Mouse (Mus musculus): ENCODE measurements at regions not wholly inside any gene's neighbourhood (a gene's known extent, or its start where the extent isn't known, plus 50 kb on each side); places are given as distances from the start of the nearest gene placed in this dataset. TPM values are rescaled to one million over a fixed set of nuclear protein-coding genes. Genes with fewer than 3 reads are reported as not detected.

DNA sequence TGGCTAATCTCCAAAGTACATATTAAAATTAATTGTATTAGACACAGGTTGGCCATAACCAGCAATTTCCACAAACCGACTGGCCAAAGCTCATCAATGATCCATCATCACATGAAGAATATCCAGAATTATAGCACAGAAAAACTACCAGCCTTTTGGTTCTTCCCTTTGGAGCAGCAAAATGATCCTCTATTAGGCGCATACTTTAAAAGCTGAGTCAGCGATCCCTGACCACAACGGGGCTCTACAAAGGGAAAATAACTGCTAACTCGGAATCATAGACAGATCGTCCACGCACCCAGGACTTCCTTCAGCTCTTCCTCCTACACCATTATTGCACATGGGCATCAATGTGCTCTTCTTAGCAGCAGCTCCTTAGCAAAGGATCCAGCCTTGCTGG lies 85.6 kb upstream of the Paip1 start:
- intact Hi-C loops (cut with DNase I) = no loop called here
- DNase-seq = no peak

DNA sequence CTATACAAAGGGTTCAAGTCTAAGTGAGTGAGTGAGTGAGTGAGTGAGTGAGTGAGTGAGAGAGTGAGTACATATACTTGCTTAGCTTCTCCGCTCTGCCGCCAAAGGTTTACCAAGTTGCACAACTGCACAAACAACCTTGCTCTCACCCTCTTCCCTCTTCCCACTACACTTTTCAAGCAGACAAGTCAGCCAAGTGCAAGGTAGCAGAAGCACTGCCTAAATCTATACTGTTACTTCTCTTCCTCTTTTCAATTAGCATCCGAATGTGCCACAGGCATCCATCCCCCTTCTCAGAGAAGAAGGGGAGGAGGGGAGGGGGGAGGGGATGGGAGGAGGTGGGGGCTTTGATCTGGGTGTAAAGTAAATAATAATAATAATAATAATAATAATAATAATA lies 80.4 kb upstream of the Paip1 start:
- intact Hi-C loops (cut with DNase I) = no loop called here
- no peak for DNase-seq

DNA sequence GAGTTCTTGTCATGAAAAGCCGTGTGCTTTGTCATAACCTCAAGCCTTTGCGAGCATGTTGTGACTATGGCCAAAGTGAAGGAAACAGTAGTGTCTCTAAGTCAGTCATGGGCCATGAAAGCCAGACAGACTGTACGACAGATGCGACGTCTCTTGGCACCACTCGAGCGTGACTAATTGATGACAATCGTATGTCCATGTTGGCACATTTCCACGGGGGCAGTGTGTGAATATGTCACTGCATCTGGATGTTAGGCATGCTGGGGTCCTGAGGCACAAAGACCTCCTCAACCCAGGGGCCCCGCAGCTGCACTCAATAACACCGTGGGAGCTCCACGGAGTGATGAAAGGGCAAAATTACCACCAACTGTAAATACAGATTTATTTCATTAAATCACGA lies 77.1 kb upstream of the Paip1 start:
- peak; percentile 75 for DNase-seq
- intact Hi-C loops (cut with DNase I) = no loop called here

DNA sequence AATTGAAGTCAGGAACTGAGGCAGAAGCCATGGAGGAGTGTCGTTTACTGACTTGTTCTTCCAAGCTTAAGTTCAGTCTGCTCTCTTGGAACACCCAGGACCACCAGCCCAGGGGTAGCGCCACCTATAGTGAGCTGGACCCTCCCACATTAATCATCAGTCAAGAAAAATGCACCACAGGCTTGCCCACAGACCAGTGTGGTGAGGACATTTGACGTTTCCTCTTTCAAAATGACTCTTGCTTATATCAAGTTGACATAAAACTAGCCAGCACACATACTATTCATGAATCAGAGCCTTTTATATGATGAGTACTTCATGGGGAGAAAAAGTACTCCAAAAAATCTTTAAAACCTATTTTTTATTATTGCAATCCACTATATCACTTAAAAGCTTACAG lies 69.7 kb upstream of the Paip1 start:
- DNase-seq = no peak
- intact Hi-C loops (cut with DNase I) = no loop called here

DNA sequence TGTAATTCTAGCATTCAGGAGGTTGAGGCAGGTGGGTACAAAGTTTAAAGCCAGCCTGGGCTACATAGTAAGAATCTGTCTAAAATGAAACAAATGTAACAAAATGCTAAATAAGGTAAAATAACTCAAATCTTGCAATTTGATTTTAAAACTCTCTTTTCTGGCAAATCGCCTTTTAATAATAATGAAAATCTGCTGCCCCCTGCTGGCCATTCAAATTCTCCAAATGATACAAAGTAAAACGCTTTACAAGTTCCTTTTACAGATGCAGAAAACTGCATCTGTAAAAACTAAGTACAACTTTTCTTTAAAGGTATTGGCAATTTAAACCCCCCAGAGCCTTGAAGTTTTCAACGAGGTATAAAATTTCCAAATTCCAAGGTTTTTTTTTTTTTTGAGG lies 65.0 kb upstream of the Paip1 start:
- peak; percentile 34 for DNase-seq
- intact Hi-C loops (cut with DNase I) = no loop called here

DNA sequence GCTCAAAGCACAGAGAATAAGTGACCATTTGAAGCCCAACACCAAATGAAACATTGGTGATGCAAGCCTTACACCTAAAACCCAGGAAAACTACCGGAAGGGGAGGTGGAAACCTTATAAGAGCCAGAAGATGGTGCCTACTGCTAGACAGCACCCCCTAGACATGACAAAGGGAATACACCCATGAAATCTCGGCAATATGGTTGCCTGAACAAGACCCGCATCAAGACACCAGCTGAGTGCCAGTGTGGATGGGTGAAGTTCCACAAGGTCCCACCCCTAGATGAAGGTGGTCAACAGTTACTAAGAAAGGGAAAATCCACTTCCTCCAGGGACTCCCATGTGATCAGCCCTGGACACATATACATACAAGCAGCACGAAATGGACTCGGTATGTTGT lies 64.2 kb upstream of the Paip1 start:
- intact Hi-C loops (cut with DNase I) = no loop called here
- no peak for DNase-seq

DNA sequence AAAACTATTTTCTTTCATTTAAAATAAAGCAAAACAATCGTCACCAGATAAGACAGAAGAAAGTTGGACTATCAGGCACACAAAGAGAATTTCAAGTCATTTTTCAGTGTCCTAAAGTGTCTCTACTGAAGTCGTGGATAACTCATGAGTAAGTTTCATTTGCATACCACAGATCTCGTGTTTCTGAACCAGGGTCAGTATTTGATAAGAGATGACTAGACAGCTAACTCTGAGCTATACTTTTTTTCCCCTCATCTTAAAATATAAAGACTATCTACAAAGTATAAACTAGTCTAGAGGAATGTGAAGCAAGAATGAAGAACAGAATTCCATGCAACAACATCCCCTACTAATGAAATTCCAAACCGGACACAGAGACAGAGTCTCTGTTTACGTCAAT lies 60.9 kb upstream of the Paip1 start:
- DNase-seq = no peak
- intact Hi-C loops (cut with DNase I) = no loop called here

DNA sequence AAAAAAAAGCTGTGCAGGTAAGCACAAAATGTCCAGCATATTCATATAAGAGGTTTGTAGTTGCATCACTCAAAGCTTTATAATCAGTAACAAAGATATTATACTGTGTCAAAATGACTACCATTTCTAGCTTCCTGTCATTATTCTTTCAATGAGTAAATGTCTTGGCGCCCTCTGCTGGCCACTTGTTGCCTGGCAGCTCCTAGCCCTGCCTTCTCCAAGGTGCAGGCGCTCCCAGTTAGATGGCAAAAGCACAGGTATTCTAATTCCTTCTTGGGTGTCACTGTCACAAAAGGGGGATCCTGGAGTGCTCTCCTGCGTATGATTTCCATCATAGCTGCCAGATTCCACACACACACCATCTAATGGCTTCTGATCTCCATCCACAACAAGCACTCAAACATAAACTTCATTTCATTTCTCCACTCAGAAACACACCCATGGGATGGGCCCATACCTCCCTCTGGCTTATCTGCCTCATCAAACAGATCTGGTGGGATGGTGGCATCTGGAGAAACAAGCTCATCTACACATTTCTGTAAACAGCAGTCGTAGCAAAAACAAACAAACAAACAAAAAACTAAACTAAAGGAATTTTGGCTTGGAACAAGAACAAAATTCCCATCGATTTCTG lies 49.9 kb upstream of the Paip1 start:
- intact Hi-C loops (cut with DNase I) = loop anchor here (5.0 kb wide), 1 partner anchor 976 kb away; no protein-coding TSS in a partner anchor

More for the DNA sequence above, 49.9 kb upstream of the Paip1 start:
- peak; percentile 76 for DNase-seq

Small RNA genes in the stretch of these regions (microRNA-seq; reads per million reads assigned to microRNA genes)
- not detected for gene Gm44488
